Mouse (Mus musculus): ENCODE results near the gene Phlpp2. TPM values are rescaled to one million over a fixed set of nuclear protein-coding genes. Genes with fewer than 3 reads are reported as not detected.

The Phlpp2 gene
- total RNA-seq, 1 experiment = 2.9 TPM

DNA sequence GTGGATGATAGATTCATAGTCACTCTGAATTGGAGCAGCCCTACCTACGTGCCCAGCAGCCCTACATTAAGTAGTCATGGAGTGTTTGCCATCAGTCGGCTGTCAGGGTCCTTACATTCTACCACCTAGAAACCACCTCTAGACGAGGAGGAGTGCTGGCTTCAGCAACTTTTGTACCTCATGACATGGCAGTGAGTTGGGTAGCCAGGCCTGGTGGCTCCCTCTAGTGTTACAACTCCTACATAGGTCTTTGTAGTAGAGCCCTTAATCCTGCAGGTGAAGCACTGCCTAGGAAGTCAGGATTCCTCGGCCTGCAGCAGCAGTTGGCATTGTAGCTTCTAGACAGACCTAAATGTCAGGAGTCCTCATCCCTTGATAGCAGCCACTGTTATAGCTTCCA lies 48.9 kb downstream of the Phlpp2 start:
- peaks cover 2% of the 10 kb centered on the region; the same call in 1 of the 2 replicates for H3K36me3 ChIP-seq (ENCODE audit: control insufficient read depth, insufficient read depth, low read length, poor library complexity, severe bottlenecking)

DNA sequence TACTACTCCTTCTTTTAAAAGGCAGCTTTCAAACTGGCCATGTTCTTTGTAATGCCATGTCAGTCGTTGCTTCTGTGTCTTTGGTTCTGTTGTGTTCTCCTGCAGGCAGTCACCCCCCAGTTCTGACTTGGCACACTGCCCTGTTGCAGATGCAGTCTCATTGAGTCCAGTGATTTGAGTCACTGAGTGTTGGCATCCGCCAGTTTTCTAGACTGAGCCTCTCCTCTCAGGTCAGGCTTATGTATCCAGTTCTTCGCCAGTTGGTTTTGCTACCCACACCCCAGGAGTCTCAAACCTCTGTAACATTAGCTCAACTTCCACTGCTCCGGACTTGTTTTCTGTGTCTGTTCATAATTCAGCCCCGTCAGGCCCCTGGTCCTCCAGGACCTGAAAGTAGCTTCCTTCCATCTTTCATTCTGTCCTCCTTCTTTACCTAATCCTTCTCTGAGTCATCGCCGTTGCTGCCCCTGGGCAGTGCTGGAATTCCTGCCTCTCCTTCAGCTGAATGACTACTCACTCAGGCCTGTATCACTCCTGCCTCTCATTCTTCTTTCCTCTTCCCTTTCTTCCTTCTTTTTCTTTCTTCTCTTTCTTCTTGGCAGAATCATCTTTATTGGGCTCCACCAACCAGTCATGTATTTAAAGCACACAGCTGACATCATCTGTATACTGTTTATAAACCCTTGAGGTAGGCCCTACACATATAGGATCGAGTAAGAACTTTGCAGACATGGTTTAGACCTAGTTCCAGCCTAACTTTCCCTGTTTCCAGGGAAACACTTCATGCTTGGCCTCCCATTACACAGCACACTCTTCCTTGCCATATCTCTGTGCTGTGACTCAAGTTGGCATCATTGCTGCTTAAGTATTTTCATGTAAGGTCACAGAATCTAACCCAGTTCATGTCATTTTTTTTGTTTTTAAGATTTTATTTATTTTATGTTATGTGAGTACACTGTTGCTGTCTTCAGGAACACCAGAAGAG lies 52.4 kb downstream of the Phlpp2 start:
- in situ Hi-C loops (cut with MboI; ENCODE audit: low sequenced_read_pairs in 2 of 2, unreplicated experiment in 2 of 2) = no loop called here
- Histone ChIP-seq H3K9me3 (ENCODE audit: control insufficient read depth, insufficient read depth, low read depth, low read length) (no peaks in the 10 kb centered on the region), H3K27ac (ENCODE audit: insufficient read depth, low read depth, low read length, poor library complexity, severe bottlenecking) (no peak overlapping the region), H3K36me3 (ENCODE audit: control insufficient read depth, insufficient read depth, low read length, poor library complexity, severe bottlenecking) (no peaks in the 10 kb centered on the region), H3K9ac (ENCODE audit: insufficient read depth, low read depth, low read length, poor library complexity, severe bottlenecking) (no peak overlapping the region), H3K4me1 (ENCODE audit: control insufficient read depth in 2 of 2, insufficient read depth in 2 of 2, low read length in 2 of 2, poor library complexity in 1 of 2) (no peaks in the 10 kb centered on the region), H3K4me3 (ENCODE audit: insufficient read depth in 1 of 2, low read depth in 1 of 2, low read length in 2 of 2, poor library complexity in 1 of 2, severe bottlenecking in 1 of 2) (no peak overlapping the region)
- TF ChIP-seq ZC3H11A (IDR thresholded peaks at IDR 0.05; ENCODE audit: borderline replicate concordance, low read depth, low read length) (no peak), HCFC1 (IDR thresholded peaks at IDR 0.05; ENCODE audit: borderline replicate concordance, insufficient read depth, low read length) (no peak), MAFK (IDR thresholded peaks at IDR 0.05; ENCODE audit: insufficient read depth, low read depth, low read length) (no peak), ZNF384 (IDR thresholded peaks at IDR 0.05; ENCODE audit: low read depth, low read length) (no peak), CHD2 (IDR thresholded peaks at IDR 0.05; ENCODE audit: low read depth, low read length) (no peak)
- DNase-seq (ENCODE audit: low read depth, low spot score) = no peak

More for the DNA sequence above, 48.9 kb downstream of the Phlpp2 start:
- Histone ChIP-seq H3K4me3 (ENCODE audit: insufficient read depth in 1 of 2, low read depth in 1 of 2, low read length in 2 of 2, poor library complexity in 1 of 2, severe bottlenecking in 1 of 2) (no peak overlapping the region), H3K27ac (ENCODE audit: insufficient read depth, low read depth, low read length, poor library complexity, severe bottlenecking) (no peak overlapping the region), H3K9ac (ENCODE audit: insufficient read depth, low read depth, low read length, poor library complexity, severe bottlenecking) (no peak overlapping the region), H3K4me1 (ENCODE audit: control insufficient read depth in 2 of 2, insufficient read depth in 2 of 2, low read length in 2 of 2, poor library complexity in 1 of 2) (no peaks in the 10 kb centered on the region), H3K9me3 (ENCODE audit: control insufficient read depth, insufficient read depth, low read depth, low read length) (no peaks in the 10 kb centered on the region)
- in situ Hi-C loops (cut with MboI; ENCODE audit: low sequenced_read_pairs in 2 of 2, unreplicated experiment in 2 of 2) = no loop called here
- DNase-seq (ENCODE audit: low read depth, low spot score) = peak; percentile 40
- peak; percentile 57; the same call in 1 of the 2 replicates for TF ChIP-seq MAFK (IDR thresholded peaks at IDR 0.05; ENCODE audit: insufficient read depth, low read depth, low read length)
- no peak for TF ChIP-seq ZNF384 (IDR thresholded peaks at IDR 0.05; ENCODE audit: low read depth, low read length)
- peak; percentile 63 for TF ChIP-seq ZC3H11A (IDR thresholded peaks at IDR 0.05; ENCODE audit: borderline replicate concordance, low read depth, low read length)

DNA sequence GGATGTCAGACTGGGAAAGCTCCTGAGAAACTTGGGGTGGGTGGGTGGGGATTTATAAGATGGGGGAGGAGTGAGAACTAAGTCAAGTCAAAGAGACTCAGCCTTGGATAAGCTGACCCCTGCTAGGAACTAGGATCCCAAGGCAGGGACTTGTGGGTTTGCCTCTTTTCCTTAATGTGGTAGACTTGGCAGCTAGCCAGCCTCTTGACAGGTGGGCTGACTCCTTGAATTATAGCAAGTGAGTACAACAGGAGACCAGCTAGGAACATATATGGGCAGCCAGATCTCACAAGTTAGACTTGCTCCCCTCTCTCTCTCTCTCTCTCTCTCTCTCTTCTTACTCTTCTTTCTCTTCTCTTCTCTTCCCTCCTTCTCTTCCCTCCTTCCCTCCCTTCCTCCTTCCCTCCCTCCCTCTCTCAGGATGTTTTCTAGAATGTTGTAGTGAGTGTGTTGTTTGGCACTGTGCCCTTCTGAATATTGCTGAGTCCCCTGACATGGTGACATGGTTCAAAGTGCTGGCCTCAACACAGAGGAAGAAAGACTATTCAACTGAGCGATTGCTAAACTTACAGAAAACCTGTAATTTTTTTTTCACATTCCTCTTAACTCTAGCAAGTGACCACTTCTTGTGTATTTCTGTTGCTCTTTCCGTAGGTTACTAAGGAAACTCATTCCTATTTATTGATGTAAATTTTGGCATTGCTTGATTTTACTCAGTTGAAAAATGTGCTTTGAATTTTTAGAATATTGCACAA lies 73.4 kb downstream of the Phlpp2 start:
- in situ Hi-C loops (cut with MboI; ENCODE audit: low sequenced_read_pairs in 2 of 2, unreplicated experiment in 2 of 2) = no loop called here
- H3K4me3 ChIP-seq (ENCODE audit: insufficient read depth in 1 of 2, low read depth in 1 of 2, low read length in 2 of 2, poor library complexity in 1 of 2, severe bottlenecking in 1 of 2) = no peak overlapping the region
- H3K9ac ChIP-seq (ENCODE audit: insufficient read depth, low read depth, low read length, poor library complexity, severe bottlenecking) = no peak overlapping the region
- H3K9me3 ChIP-seq (ENCODE audit: control insufficient read depth, insufficient read depth, low read depth, low read length) = no peaks in the 10 kb centered on the region
- DNase-seq (ENCODE audit: low read depth, low spot score) = no peak
- 0 out of 4 replicates have a peak, but pooled peaks cover 0 to 2% of the 10 kb centered on the region in 2 experiments for H3K4me1 ChIP-seq (ENCODE audit: control insufficient read depth in 2 of 2, insufficient read depth in 2 of 2, low read length in 2 of 2, poor library complexity in 1 of 2)
- TF ChIP-seq ZNF384 (IDR thresholded peaks at IDR 0.05; ENCODE audit: low read depth, low read length) (no peak), HCFC1 (IDR thresholded peaks at IDR 0.05; ENCODE audit: borderline replicate concordance, insufficient read depth, low read length) (no peak), MAFK (IDR thresholded peaks at IDR 0.05; ENCODE audit: insufficient read depth, low read depth, low read length) (no peak), ZC3H11A (IDR thresholded peaks at IDR 0.05; ENCODE audit: borderline replicate concordance, low read depth, low read length) (no peak), CHD2 (IDR thresholded peaks at IDR 0.05; ENCODE audit: low read depth, low read length) (no peak)
- no peaks in the 10 kb centered on the region for H3K36me3 ChIP-seq (ENCODE audit: control insufficient read depth, insufficient read depth, low read length, poor library complexity, severe bottlenecking)
- H3K27ac ChIP-seq (ENCODE audit: insufficient read depth, low read depth, low read length, poor library complexity, severe bottlenecking) = no peak overlapping the region

DNA sequence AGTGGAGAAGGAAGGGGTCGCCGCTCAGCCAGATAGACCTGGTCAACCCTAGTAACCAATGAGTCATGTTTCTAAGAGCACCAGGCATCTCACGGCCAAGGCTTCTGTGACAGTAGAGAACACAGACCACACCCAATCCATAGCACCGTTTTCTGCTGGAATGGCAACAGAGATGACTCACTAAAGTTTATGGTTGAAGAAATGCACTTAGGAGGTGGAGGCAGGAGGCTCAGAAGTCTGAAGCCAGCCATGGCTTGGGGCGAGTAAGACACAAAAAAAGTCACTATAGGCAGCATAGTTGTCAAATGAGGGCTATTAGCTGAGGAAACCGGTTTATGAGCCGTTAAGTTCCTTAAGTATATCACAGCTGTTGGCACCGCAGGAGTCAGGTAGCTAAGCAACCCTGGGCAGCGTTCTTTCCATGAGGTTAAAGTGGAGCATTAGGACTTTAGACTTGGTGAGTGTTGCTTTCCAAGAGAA lies 76.9 kb downstream of the Phlpp2 start:
- H3K36me3 ChIP-seq (ENCODE audit: control insufficient read depth, insufficient read depth, low read length, poor library complexity, severe bottlenecking) = no peaks in the 10 kb centered on the region
- no peaks in the 10 kb centered on the region for H3K9me3 ChIP-seq (ENCODE audit: control insufficient read depth, insufficient read depth, low read depth, low read length)
- H3K4me3 ChIP-seq (ENCODE audit: insufficient read depth in 1 of 2, low read depth in 1 of 2, low read length in 2 of 2, poor library complexity in 1 of 2, severe bottlenecking in 1 of 2) = no peak overlapping the region
- H3K27ac ChIP-seq (ENCODE audit: insufficient read depth, low read depth, low read length, poor library complexity, severe bottlenecking) = no peak overlapping the region
- no peak overlapping the region for H3K9ac ChIP-seq (ENCODE audit: insufficient read depth, low read depth, low read length, poor library complexity, severe bottlenecking)
- DNase-seq (ENCODE audit: low read depth, low spot score) = no peak
- H3K4me1 ChIP-seq (ENCODE audit: control insufficient read depth in 2 of 2, insufficient read depth in 2 of 2, low read length in 2 of 2, poor library complexity in 1 of 2) = 0 out of 4 replicates have a peak, but pooled peaks cover 0 to 2% of the 10 kb centered on the region in 2 experiments
- TF ChIP-seq ZC3H11A (IDR thresholded peaks at IDR 0.05; ENCODE audit: borderline replicate concordance, low read depth, low read length) (no peak), CHD2 (IDR thresholded peaks at IDR 0.05; ENCODE audit: low read depth, low read length) (no peak), MAFK (IDR thresholded peaks at IDR 0.05; ENCODE audit: insufficient read depth, low read depth, low read length) (no peak), HCFC1 (IDR thresholded peaks at IDR 0.05; ENCODE audit: borderline replicate concordance, insufficient read depth, low read length) (no peak), ZNF384 (IDR thresholded peaks at IDR 0.05; ENCODE audit: low read depth, low read length) (no peak)
- in situ Hi-C loops (cut with MboI; ENCODE audit: low sequenced_read_pairs in 2 of 2, unreplicated experiment in 2 of 2) = no loop called here

Measured in ES-E14 (cell line).